Mouse (Mus musculus) heart, adult 2 months (tissue): ENCODE data around the gene Etv5. TPM values are rescaled to one million over a fixed set of nuclear protein-coding genes. Genes with fewer than 3 reads are reported as not detected.

Experiments used
- DNase-seq, 2 experiments: peaks; one replicate each; pipeline ENCODE4 v3.0.0; 2021
- H3K27ac ChIP-seq: fragments of 200-600 bp; 2 replicates; pipeline ENCODE4 v1.8.1; 2022
- H3K27me3 ChIP-seq: fragments of 200-500 bp; 2 replicates; pipeline ENCODE4 v1.6.1; 2012; ENCODE audit warnings: mild to moderate bottlenecking, low read length, inconsistent platforms, mixed read lengths; ENCODE audit not compliant: control insufficient read depth, insufficient read depth
- H3K36me3 ChIP-seq: fragments of 200-500 bp; 2 replicates; pipeline ENCODE4 v1.6.1; 2012; ENCODE audit warnings: low read length, inconsistent platforms; ENCODE audit not compliant: control insufficient read depth, insufficient read depth
- H3K4me1 ChIP-seq: fragments of 200-500 bp; 2 replicates; pipeline ENCODE4 v1.6.1; 2011; ENCODE audit warnings: low read length; ENCODE audit not compliant: control insufficient read depth, insufficient read depth
- H3K4me3 ChIP-seq: fragments of 200-600 bp; 2 replicates; pipeline ENCODE4 v1.8.1; 2022
- H3K79me2 ChIP-seq: fragments of 200-500 bp; replicated peaks from 2 replicates; pipeline ENCODE4 v1.6.1; 2012; ENCODE audit warnings: mild to moderate bottlenecking, inconsistent platforms, low read length, moderate library complexity, mixed read lengths; ENCODE audit not compliant: control insufficient read depth, insufficient read depth
- H3K9ac ChIP-seq: fragments of 200-500 bp; 2 replicates; pipeline ENCODE4 v1.6.1; 2012; ENCODE audit warnings: low read depth, mild to moderate bottlenecking, control low read depth, inconsistent platforms, low read length, mixed read lengths
- CTCF ChIP-seq: fragments of 200-600 bp; IDR thresholded peaks from 2 replicates; pipeline ENCODE4 v1.8.1; 2022; ENCODE audit warnings: antibody characterized with exemption, mild to moderate bottlenecking, moderate library complexity
- EP300 ChIP-seq: fragments of 200-500 bp; IDR thresholded peaks from 2 replicates; pipeline ENCODE4 v1.6.1; 2011; ENCODE audit warnings: low read depth, low read length, control low read depth; ENCODE audit not compliant: insufficient read depth
- POLR2A ChIP-seq: fragments of 200-500 bp; IDR thresholded peaks from 2 replicates; pipeline ENCODE4 v1.6.1; 2011; ENCODE audit warnings: mild to moderate bottlenecking, low read depth, low read length, control low read depth; ENCODE audit not compliant: insufficient read depth
- WGBS: fragments of 180-500 bp; shearing (Covaris S2); methylation state at CpG from one replicate; pipeline ENCODE4 v1.1.7; 2018; 5-methylcytosine and 5-hydroxymethylcytosine counted together
- intact Hi-C: fragments of 180-260 bp; cut with DNase I; formaldehyde crosslinking; loops from one replicate; pipeline ENCODE4 v1.15.1; 2025
- polyA plus RNA-seq: library from polyadenylated mRNA; depleted of rRNA; stranded (reverse); fragments of >200 nt; gene quantifications from 2 replicates; pipeline ENCODE4 v1.2.3, GENCODE M21; 2012
- total RNA-seq, 2 experiments: library from RNA; stranded (reverse); gene quantifications; 2 replicates each; pipeline ENCODE4 v1.2.3; 2021

Etv5 gene
- total and polyA plus RNA-seq, 3 experiments = 6.9 to 12.0 (median 10.0) TPM

GRCm38 (mm10) chr16:22442202-22442601 is 2.7 kb upstream of the Etv5 start:
- 83% methylated on average over 7 of the region's 7 CpGs for WGBS

GRCm38 (mm10) chr16:22441317-22441716 is 1.8 kb upstream of the Etv5 start:
- intact Hi-C loops = loop anchor here (5.0 kb wide), 1 partner anchor 61 kb away; no protein-coding TSS in a partner anchor
- no peak for TF ChIP-seq POLR2A
- Histone ChIP-seq H3K27ac (no peak overlapping the region), H3K9ac (no peak overlapping the region), H3K27me3 (no peaks in the 10 kb centered on the region), H3K36me3 (no peaks in the 10 kb centered on the region), H3K79me2 (no peaks in the 10 kb centered on the region), H3K4me3 (no peak overlapping the region), H3K4me1 (peaks cover 5% of the 10 kb centered on the region)
- WGBS = 97% methylated on average over 4 of the region's 4 CpGs
- no peak for DNase-seq

More at GRCm38 (mm10) chr16:22442202-22442601, 2.7 kb upstream of the Etv5 start:
- DNase-seq = no peak
- Histone ChIP-seq H3K79me2 (no peaks in the 10 kb centered on the region), H3K4me3 (no peak overlapping the region), H3K27ac (no peak overlapping the region), H3K4me1 (peaks cover 5% of the 10 kb centered on the region), H3K9ac (no peak overlapping the region), H3K36me3 (no peaks in the 10 kb centered on the region), H3K27me3 (no peaks in the 10 kb centered on the region)
- intact Hi-C loops = loop anchor here (5.0 kb wide), 1 partner anchor 60 kb away; no protein-coding TSS in a partner anchor
- no peak for TF ChIP-seq POLR2A
- TF ChIP-seq CTCF = no peak
- TF ChIP-seq EP300 = no peak

GRCm38 (mm10) chr16:22440269-22440668 is 750 bp upstream of the Etv5 start:
- Histone ChIP-seq H3K79me2 (no peaks in the 10 kb centered on the region), H3K36me3 (no peaks in the 10 kb centered on the region), H3K4me3 (peak overlapping the region; percentile 41), H3K27ac (peak overlapping the region; percentile 87), H3K9ac (peak overlapping the region; percentile 64), H3K4me1 (peaks cover 5% of the 10 kb centered on the region), H3K27me3 (no peaks in the 10 kb centered on the region)
- TF ChIP-seq POLR2A (no peak), CTCF (peak; percentile 58), EP300 (no peak)
- intact Hi-C loops = loop anchor here (5.0 kb wide), 1 partner anchor 62 kb away; no protein-coding TSS in a partner anchor
- WGBS = under 1% methylated on average over 18 of the region's 18 CpGs
- peak; percentile 69 for DNase-seq

GRCm38 (mm10) chr16:22438441-22439373 is 812 bp downstream of the Etv5 start:
- no peaks in the 10 kb centered on the region for H3K79me2 ChIP-seq
- intact Hi-C loops = loop anchor here (1.0 kb wide), 1 partner anchor 110 kb away; no protein-coding TSS in a partner anchor
- TF ChIP-seq CTCF (no peak), POLR2A (no peak), EP300 (no peak)
- peak; percentile 67 to 69 for DNase-seq
- H3K27ac ChIP-seq = peak overlapping the region; percentile 89
- H3K9ac ChIP-seq = peak overlapping the region; percentile 77
- H3K4me1 ChIP-seq = peaks cover 5% of the 10 kb centered on the region
- H3K4me3 ChIP-seq = peak overlapping the region; percentile 86
- no peaks in the 10 kb centered on the region for H3K36me3 ChIP-seq
- WGBS = under 1% methylated on average over 59 of the region's 59 CpGs
- no peaks in the 10 kb centered on the region for H3K27me3 ChIP-seq

GRCm38 (mm10) chr16:22436106-22436505 is 3.4 kb downstream of the Etv5 start:
- no peaks in the 10 kb centered on the region for H3K79me2 ChIP-seq
- H3K4me3 ChIP-seq = no peak overlapping the region
- DNase-seq = no peak
- peaks cover 5% of the 10 kb centered on the region for H3K4me1 ChIP-seq
- intact Hi-C loops = no loop called here
- TF ChIP-seq CTCF (no peak), POLR2A (no peak), EP300 (no peak)
- WGBS = 72% methylated on average over 6 of the region's 6 CpGs
- no peaks in the 10 kb centered on the region for H3K27me3 ChIP-seq
- H3K27ac ChIP-seq = no peak overlapping the region
- no peak overlapping the region for H3K9ac ChIP-seq
- no peaks in the 10 kb centered on the region for H3K36me3 ChIP-seq

- intact Hi-C loops = no loop called here
- no peak overlapping the region for H3K27ac ChIP-seq
- no peak for TF ChIP-seq CTCF
- no peak for TF ChIP-seq POLR2A
- TF ChIP-seq EP300 = no peak
- WGBS = 85% methylated on average over 5 of the region's 5 CpGs
- no peaks in the 10 kb centered on the region for H3K27me3 ChIP-seq
- no peak overlapping the region for H3K9ac ChIP-seq
- no peaks in the 10 kb centered on the region for H3K4me1 ChIP-seq
- H3K4me3 ChIP-seq = no peak overlapping the region
- no peaks in the 10 kb centered on the region for H3K36me3 ChIP-seq
- H3K79me2 ChIP-seq = no peaks in the 10 kb centered on the region
- DNase-seq = no peak
These were observed 5.0 kb downstream of the Etv5 start for GRCm38 (mm10) chr16:22434530-22434929.
